8 mouse cellular contexts compared by ENCODE assay signal in the genomic region with DNA sequence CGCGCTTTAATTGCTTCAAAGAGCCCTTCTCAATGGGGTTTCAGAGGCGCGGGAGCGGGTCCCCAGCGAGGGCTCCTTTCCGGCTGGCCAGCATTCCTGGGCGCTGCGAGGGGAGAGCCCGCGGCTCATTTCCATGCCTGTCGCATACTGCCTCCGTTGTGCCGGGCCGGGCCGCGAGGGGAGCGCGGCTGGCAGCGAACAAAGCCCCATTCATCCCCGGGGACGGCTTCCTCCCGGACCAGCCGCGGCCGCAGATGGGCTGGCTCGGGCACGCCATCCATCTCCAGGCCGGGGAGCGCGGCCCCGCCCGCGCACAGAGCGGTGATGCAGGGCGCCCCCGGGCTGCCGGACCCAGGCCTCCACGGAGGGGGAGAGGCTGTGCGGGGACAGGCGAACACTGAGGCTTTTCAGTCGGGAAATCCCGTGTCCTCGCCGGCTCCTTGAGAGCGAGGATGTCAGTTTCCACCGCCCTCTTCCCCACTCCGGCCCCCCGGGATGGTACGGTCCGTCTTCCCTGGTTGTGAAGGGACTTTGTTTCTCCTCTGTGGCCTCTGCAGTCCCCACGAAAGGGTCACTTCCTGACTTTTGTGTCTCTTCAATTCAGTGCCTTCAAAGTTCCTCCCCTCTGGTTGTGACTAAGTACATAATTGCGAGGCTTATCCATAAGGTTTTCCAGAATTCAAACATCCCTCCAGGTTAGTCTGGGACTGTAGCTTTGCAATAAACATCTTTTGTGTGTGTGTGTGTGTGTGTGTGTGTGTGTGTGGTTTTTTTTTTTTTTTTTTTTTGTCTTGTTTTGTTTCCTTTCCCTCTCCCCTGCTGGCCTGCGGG.
DNase-seq lines count a peak whose midpoint lies in the region; ATAC-seq and TF ChIP-seq lines count a peak whose summit lies in the region.

No protein-coding gene starts in this region.

- H3K27ac ChIP-seq in ES-E14 (ENCODE audit: insufficient read depth, low read depth, low read length, poor library complexity, severe bottlenecking) = peak overlapping the region; percentile 92
- peak overlapping the region; percentile 97 for H3K27ac ChIP-seq in hindbrain, embryonic 11.5 days (ENCODE audit: low read depth, low read length)
- H3K27ac ChIP-seq in lung, embryonic 15.5 days = peak overlapping the region; percentile 99
- H3K27ac ChIP-seq in thymus, adult 2 months (ENCODE audit: control insufficient read depth, insufficient read depth, low read length) = no peak overlapping the region

- in situ Hi-C loops in ES-E14 (cut with MboI; ENCODE audit: low sequenced_read_pairs in 2 of 2, unreplicated experiment in 2 of 2) = no loop called here

- WGBS in hindbrain, embryonic 11.5 days = under 1% methylated on average over 40 of the region's 54 CpGs
- WGBS in lung, embryonic 15.5 days = under 1% methylated on average over 44 of the region's 54 CpGs
- 1% methylated on average over 54 of the region's 54 CpGs for WGBS in thymus, adult 2 months

- no peaks in the 10 kb centered on the region for H3K27me3 ChIP-seq in hindbrain, embryonic 11.5 days (ENCODE audit: control insufficient read depth, insufficient read depth, low read length)
- no peaks in the 10 kb centered on the region for H3K27me3 ChIP-seq in lung, embryonic 15.5 days
- H3K27me3 ChIP-seq in thymus, adult 2 months (ENCODE audit: control insufficient read depth, insufficient read depth, low read length) = peaks cover 3% of the 10 kb centered on the region; the same call in 1 of the 2 replicates

- H3K4me1 ChIP-seq in ES-E14 (ENCODE audit: control insufficient read depth in 2 of 2, insufficient read depth in 2 of 2, low read length in 2 of 2, poor library complexity in 1 of 2) = peaks cover 7 to 30% of the 10 kb centered on the region in 2 experiments
- peaks cover 13% of the 10 kb centered on the region for H3K4me1 ChIP-seq in hindbrain, embryonic 11.5 days (replicated peaks; ENCODE audit: control insufficient read depth, insufficient read depth, low read length)
- H3K4me1 ChIP-seq in lung, embryonic 15.5 days = peaks cover 80% of the 10 kb centered on the region
- peaks cover 14% of the 10 kb centered on the region for H3K4me1 ChIP-seq in thymus, adult 2 months (replicated peaks; ENCODE audit: control insufficient read depth, insufficient read depth, low read length)

- H3K4me2 ChIP-seq in hindbrain, embryonic 11.5 days (replicated peaks; ENCODE audit: low read depth, low read length) = peak overlapping the region; percentile 63
- peak overlapping the region; percentile 79 for H3K4me2 ChIP-seq in lung, embryonic 15.5 days

- peak; percentile 25 for DNase-seq in ES-E14 (ENCODE audit: low read depth, low spot score)
- peak; percentile 88 for DNase-seq in cerebellum, adult 9-10 months
- peak; percentile 87 to 89 for DNase-seq in frontal cortex, postnatal 10 days (ENCODE audit: low spot score in 2 of 2)
- DNase-seq in hindbrain, embryonic 11.5 days (ENCODE audit: low spot score) = peak; percentile 95
- peak; percentile 94 for DNase-seq in layer of hippocampus, adult 9-11 months
- peak; percentile 66 for DNase-seq in ovary, adult 18-20 months (ENCODE audit: low spot score)
- DNase-seq in thymus, adult 2 months = peak; percentile 18

- peak; percentile 96 for ATAC-seq in hindbrain, embryonic 11.5 days (ENCODE audit: low FRiP score)
- peak; percentile 87 for ATAC-seq in lung, embryonic 15.5 days (ENCODE audit: borderline replicate concordance, extremely low read depth, low FRiP score, low TSS enrichment)

- TF ChIP-seq POLR2A in thymus, adult 2 months (IDR thresholded peaks at IDR 0.05; ENCODE audit: control insufficient read depth, extremely low read depth, insufficient read depth, low read length, poor library complexity) = no peak

- H3K4me3 ChIP-seq in ES-E14 (ENCODE audit: insufficient read depth in 1 of 2, low read depth in 1 of 2, low read length in 2 of 2, poor library complexity in 1 of 2, severe bottlenecking in 1 of 2) = peak overlapping the region; percentile 57 to 75
- peak overlapping the region; percentile 32 for H3K4me3 ChIP-seq in hindbrain, embryonic 11.5 days (ENCODE audit: low read depth, low read length)
- H3K4me3 ChIP-seq in lung, embryonic 15.5 days = peak overlapping the region; percentile 53
- H3K4me3 ChIP-seq in thymus, adult 2 months (ENCODE audit: control insufficient read depth, insufficient read depth, low read length) = peak overlapping the region; percentile 36

- no peaks in the 10 kb centered on the region for H3K9me3 ChIP-seq in ES-E14 (ENCODE audit: control insufficient read depth, insufficient read depth, low read depth, low read length)
- no peaks in the 10 kb centered on the region for H3K9me3 ChIP-seq in hindbrain, embryonic 11.5 days (ENCODE audit: control insufficient read depth, low read length)
- H3K9me3 ChIP-seq in lung, embryonic 15.5 days = no peaks in the 10 kb centered on the region

- H3K36me3 ChIP-seq in ES-E14 (ENCODE audit: control insufficient read depth, insufficient read depth, low read length, poor library complexity, severe bottlenecking) = no peaks in the 10 kb centered on the region
- H3K36me3 ChIP-seq in hindbrain, embryonic 11.5 days (ENCODE audit: control insufficient read depth, insufficient read depth, low read length) = no peaks in the 10 kb centered on the region
- no peaks in the 10 kb centered on the region for H3K36me3 ChIP-seq in lung, embryonic 15.5 days
- H3K36me3 ChIP-seq in thymus, adult 2 months (ENCODE audit: control insufficient read depth, insufficient read depth, low read length) = no peaks in the 10 kb centered on the region

- peak overlapping the region; percentile 86 for H3K9ac ChIP-seq in ES-E14 (ENCODE audit: insufficient read depth, low read depth, low read length, poor library complexity, severe bottlenecking)
- H3K9ac ChIP-seq in hindbrain, embryonic 11.5 days (ENCODE audit: low read depth, low read length) = peak overlapping the region; percentile 70
- peak overlapping the region; percentile 70 for H3K9ac ChIP-seq in lung, embryonic 15.5 days

- TF ChIP-seq CTCF in thymus, adult 2 months (IDR thresholded peaks at IDR 0.05; ENCODE audit: borderline replicate concordance, control insufficient read depth, extremely low read depth, insufficient read depth, low read length, poor library complexity) = no peak

TF ChIP-seq in ES-E14, 5 proteins besides CTCF, POLR2A, EP300 and RAD21:
- peak; percentile 94 for TF ChIP-seq ZNF384 (IDR thresholded peaks at IDR 0.05; ENCODE audit: low read depth, low read length)
- TF ChIP-seq ZC3H11A (IDR thresholded peaks at IDR 0.05; ENCODE audit: borderline replicate concordance, low read depth, low read length) = no peak

Comparison
In these comparisons a context has a peak if more than half of its experiments do, and no peak if none do; other contexts are left out.
1. DNase-seq: peak in every context shown above with its lines; median percentile 95 in hindbrain, embryonic 11.5 days; 94 in layer of hippocampus, adult 9-11 months; 88 in cerebellum, adult 9-10 months; 88 in frontal cortex, postnatal 10 days; 66 in ovary, adult 18-20 months; 25 in ES-E14; 18 in thymus, adult 2 months.